8 mouse cellular contexts compared by ENCODE assay signal in genomic region chr13:28629431-28630331, GRCm38 (mm10).
A peak's percentile ranks its signal among the peaks of the same experiment; 100 is the strongest.
DNase-seq lines count a peak whose midpoint lies in the region; ATAC-seq and TF ChIP-seq lines count a peak whose summit lies in the region.

No protein-coding gene starts in this region.

- TF ChIP-seq POLR2A in cerebellum, adult 2 months (IDR thresholded peaks at IDR 0.05; ENCODE audit: borderline replicate concordance, insufficient read depth, low read length), result no peak
- TF ChIP-seq POLR2A in limb, embryonic 14.5 days (IDR thresholded peaks at IDR 0.05; ENCODE audit: borderline replicate concordance, extremely low read depth, insufficient read depth, insufficient read length), result no peak

- H3K9ac ChIP-seq in hindbrain, embryonic 13.5 days, result 0 out of 2 replicates have a peak overlapping the region, but pooled peaks have one; percentile 20
- no peak overlapping the region for H3K9ac ChIP-seq in limb, embryonic 14.5 days (ENCODE audit: low read depth, low read length, severe bottlenecking)

- DNase-seq in cerebellum, postnatal 25 days, result peak; percentile 5 to 20
- no peak for DNase-seq in cerebellum, adult 2 months
- DNase-seq in forelimb bud, embryonic 11.5 days (ENCODE audit: low read depth, low spot score), result peak; percentile 81
- peak; percentile 84 for DNase-seq in limb, embryonic 14.5 days (ENCODE audit: low spot score)
- DNase-seq in neural tube, embryonic 10.5 days (ENCODE audit: extremely low spot score, low spot score), result peak; percentile 50
- no peak for DNase-seq in right cerebral cortex, postnatal 14 days
- no peak for DNase-seq in right cerebral cortex, postnatal 10 days (ENCODE audit: low spot score in 2 of 2)

- H3K27me3 ChIP-seq in cerebellum, adult 2 months (ENCODE audit: control insufficient read depth, insufficient read depth, low read length), result no peaks in the 10 kb centered on the region
- H3K27me3 ChIP-seq in hindbrain, embryonic 13.5 days, result no peaks in the 10 kb centered on the region
- H3K27me3 ChIP-seq in limb, embryonic 14.5 days (ENCODE audit: control insufficient read depth, insufficient read depth, low read length), result no peaks in the 10 kb centered on the region

- peaks cover 4% of the 10 kb centered on the region; the same call in 1 of the 2 replicates for H3K4me1 ChIP-seq in cerebellum, adult 2 months (ENCODE audit: control insufficient read depth, insufficient read depth, low read length)
- peaks cover 28% of the 10 kb centered on the region for H3K4me1 ChIP-seq in hindbrain, embryonic 13.5 days (replicated peaks)
- H3K4me1 ChIP-seq in limb, embryonic 14.5 days (ENCODE audit: control insufficient read depth, insufficient read depth, low read length), result peaks cover 30% of the 10 kb centered on the region

- no peak for TF ChIP-seq CTCF in cerebellum, adult 2 months (IDR thresholded peaks at IDR 0.05; ENCODE audit: borderline replicate concordance, insufficient read depth, low read depth, low read length)

- no peak overlapping the region for H3K4me3 ChIP-seq in cerebellum, adult 2 months (replicated peaks; ENCODE audit: insufficient read depth, low read depth, low read length)
- H3K4me3 ChIP-seq in hindbrain, embryonic 13.5 days, result no peak overlapping the region
- H3K4me3 ChIP-seq in limb, embryonic 14.5 days (replicated peaks; ENCODE audit: low read length), result no peak overlapping the region

- WGBS in cerebellum, adult 2 months, result 43% methylated on average over 9 of the region's 9 CpGs
- WGBS in hindbrain, embryonic 13.5 days, result 59% methylated on average over 9 of the region's 9 CpGs
- 10% methylated on average over 9 of the region's 9 CpGs for WGBS in limb, embryonic 14.5 days

- ATAC-seq in hindbrain, embryonic 13.5 days (ENCODE audit: low FRiP score), result 0 out of 2 replicates have a peak, but pooled peaks have one; percentile 43
- ATAC-seq in limb, embryonic 14.5 days (ENCODE audit: low FRiP score, low read depth), result peak; percentile 85

- H3K36me3 ChIP-seq in hindbrain, embryonic 13.5 days, result no peaks in the 10 kb centered on the region
- peaks cover 5% of the 10 kb centered on the region; the same call in 1 of the 2 replicates for H3K36me3 ChIP-seq in limb, embryonic 14.5 days (ENCODE audit: control insufficient read depth, insufficient read depth, low read length)

- H3K27ac ChIP-seq in cerebellum, adult 2 months (ENCODE audit: insufficient read depth, low read length), result no peak overlapping the region
- peak overlapping the region; percentile 66 for H3K27ac ChIP-seq in hindbrain, embryonic 13.5 days
- H3K27ac ChIP-seq in limb, embryonic 14.5 days (replicated peaks; ENCODE audit: low read depth, low read length), result peak overlapping the region; percentile 65

- H3K4me2 ChIP-seq in hindbrain, embryonic 13.5 days, result no peak overlapping the region
- H3K4me2 ChIP-seq in limb, embryonic 14.5 days (replicated peaks; ENCODE audit: low read depth, low read length, severe bottlenecking), result peak overlapping the region; percentile 21; the same call in 1 of the 2 replicates

- H3K9me3 ChIP-seq in hindbrain, embryonic 13.5 days, result no peaks in the 10 kb centered on the region
- 0 out of 2 replicates have a peak, but pooled peaks cover 4% of the 10 kb centered on the region for H3K9me3 ChIP-seq in limb, embryonic 14.5 days (ENCODE audit: control insufficient read depth, low read length)

Comparison
In these comparisons a context has a peak if more than half of its experiments do, and no peak if none do; other contexts are left out.
1. DNase-seq: peak in cerebellum, postnatal 25 days (2 of 2), forelimb bud, embryonic 11.5 days (single experiment), limb, embryonic 14.5 days (single experiment) and neural tube, embryonic 10.5 days (single experiment); none in cerebellum, adult 2 months (0 of 2), right cerebral cortex, postnatal 14 days (single experiment) and right cerebral cortex, postnatal 10 days (0 of 2).